Mouse (Mus musculus): ENCODE results near the gene Zscan10. TPM values are rescaled to one million over a fixed set of nuclear protein-coding genes. Genes with fewer than 3 reads are reported as not detected.

Zscan10 gene
- polyA plus RNA-seq (2014; fragmentation: Illumina TruSeq; extraction: RNeasy Lipid Tissue Mini Kit (QIAGEN cat#74804); ENCODE audit: low read depth, low replicate concordance) = 0.41 TPM

GRCm38 (mm10) chr17:23600641-23601622 lies at the start of gene Zscan10:
Gene Zscan10 (plus strand): TSS chr17:23600856.

GRCm38 (mm10) chr17:23563595-23564367 lies 36.9 kb upstream of the Zscan10 start, which contains the start of gene Zfp213:
Gene Zfp213 (minus strand): TSS chr17:23564238.

GRCm38 (mm10) chr17:23598582-23599552 lies 1.8 kb upstream of the Zscan10 start, which contains the start of gene Zfp13:
Gene Zfp13 (minus strand): TSS chr17:23599487.

GRCm38 (mm10) chr17:23644613-23645495 lies 44.2 kb downstream of the Zscan10 start, which contains the start of gene Mmp25:
Gene Mmp25 (minus strand): TSS chr17:23645277.

GRCm38 (mm10) chr17:23660117-23660875 lies 59.6 kb downstream of the Zscan10 start, which contains the start of gene Bicdl2:
Gene Bicdl2 (plus strand): TSS chr17:23660506.

Other genes starting within 250 kb of the Zscan10 start
- gene Vmn2r116, start 216.3 kb upstream of the Zscan10 start, polyA plus RNA-seq (2014; fragmentation: Illumina TruSeq; extraction: RNeasy Lipid Tissue Mini Kit (QIAGEN cat#74804); ENCODE audit: low read depth, low replicate concordance) = not detected
- not detected for gene Vmn2r117, start 121.2 kb upstream of the Zscan10 start, polyA plus RNA-seq (2014; fragmentation: Illumina TruSeq; extraction: RNeasy Lipid Tissue Mini Kit (QIAGEN cat#74804); ENCODE audit: low read depth, low replicate concordance)
- 0.14 TPM for gene Zfp213, start 36.6 kb upstream of the Zscan10 start, polyA plus RNA-seq (2014; fragmentation: Illumina TruSeq; extraction: RNeasy Lipid Tissue Mini Kit (QIAGEN cat#74804); ENCODE audit: low read depth, low replicate concordance)
- 2.5 TPM for gene Zfp13, start 1.4 kb upstream of the Zscan10 start, polyA plus RNA-seq (2014; fragmentation: Illumina TruSeq; extraction: RNeasy Lipid Tissue Mini Kit (QIAGEN cat#74804); ENCODE audit: low read depth, low replicate concordance)
- gene Mmp25, start 44.4 kb downstream of the Zscan10 start, polyA plus RNA-seq (2014; fragmentation: Illumina TruSeq; extraction: RNeasy Lipid Tissue Mini Kit (QIAGEN cat#74804); ENCODE audit: low read depth, low replicate concordance) = 0.14 TPM
- not detected for gene Bicdl2, start 59.6 kb downstream of the Zscan10 start, polyA plus RNA-seq (2014; fragmentation: Illumina TruSeq; extraction: RNeasy Lipid Tissue Mini Kit (QIAGEN cat#74804); ENCODE audit: low read depth, low replicate concordance)
- gene Hcfc1r1, start 72.7 kb downstream of the Zscan10 start, polyA plus RNA-seq (2014; fragmentation: Illumina TruSeq; extraction: RNeasy Lipid Tissue Mini Kit (QIAGEN cat#74804); ENCODE audit: low read depth, low replicate concordance) = 3.5 TPM
- gene Thoc6, start 73.0 kb downstream of the Zscan10 start, polyA plus RNA-seq (2014; fragmentation: Illumina TruSeq; extraction: RNeasy Lipid Tissue Mini Kit (QIAGEN cat#74804); ENCODE audit: low read depth, low replicate concordance) = 1.3 TPM
- not detected for gene Tnfrsf12a, start 76.6 kb downstream of the Zscan10 start, polyA plus RNA-seq (2014; fragmentation: Illumina TruSeq; extraction: RNeasy Lipid Tissue Mini Kit (QIAGEN cat#74804); ENCODE audit: low read depth, low replicate concordance)
- gene Cldn6, start 78.4 kb downstream of the Zscan10 start, polyA plus RNA-seq (2014; fragmentation: Illumina TruSeq; extraction: RNeasy Lipid Tissue Mini Kit (QIAGEN cat#74804); ENCODE audit: low read depth, low replicate concordance) = not detected
- gene Cldn9, start 83.2 kb downstream of the Zscan10 start, polyA plus RNA-seq (2014; fragmentation: Illumina TruSeq; extraction: RNeasy Lipid Tissue Mini Kit (QIAGEN cat#74804); ENCODE audit: low read depth, low replicate concordance) = not detected
- gene 1520401A03Rik, start 121.9 kb downstream of the Zscan10 start, polyA plus RNA-seq (2014; fragmentation: Illumina TruSeq; extraction: RNeasy Lipid Tissue Mini Kit (QIAGEN cat#74804); ENCODE audit: low read depth, low replicate concordance) = 0.87 TPM
- gene Pkmyt1, start 125.5 kb downstream of the Zscan10 start, polyA plus RNA-seq (2014; fragmentation: Illumina TruSeq; extraction: RNeasy Lipid Tissue Mini Kit (QIAGEN cat#74804); ENCODE audit: low read depth, low replicate concordance) = 1.9 TPM
- gene Paqr4, start 140.0 kb downstream of the Zscan10 start, polyA plus RNA-seq (2014; fragmentation: Illumina TruSeq; extraction: RNeasy Lipid Tissue Mini Kit (QIAGEN cat#74804); ENCODE audit: low read depth, low replicate concordance) = not detected
- gene Kremen2, start 145.0 kb downstream of the Zscan10 start, polyA plus RNA-seq (2014; fragmentation: Illumina TruSeq; extraction: RNeasy Lipid Tissue Mini Kit (QIAGEN cat#74804); ENCODE audit: low read depth, low replicate concordance) = not detected
- gene Flywch1, start 170.7 kb downstream of the Zscan10 start, polyA plus RNA-seq (2014; fragmentation: Illumina TruSeq; extraction: RNeasy Lipid Tissue Mini Kit (QIAGEN cat#74804); ENCODE audit: low read depth, low replicate concordance) = 7.3 TPM
- gene Flywch2, start 185.2 kb downstream of the Zscan10 start, polyA plus RNA-seq (2014; fragmentation: Illumina TruSeq; extraction: RNeasy Lipid Tissue Mini Kit (QIAGEN cat#74804); ENCODE audit: low read depth, low replicate concordance) = 1.9 TPM
- gene Srrm2, start 189.7 kb downstream of the Zscan10 start, polyA plus RNA-seq (2014; fragmentation: Illumina TruSeq; extraction: RNeasy Lipid Tissue Mini Kit (QIAGEN cat#74804); ENCODE audit: low read depth, low replicate concordance) = 89.6 TPM
- 40.8 TPM for gene Elob, start 228.3 kb downstream of the Zscan10 start, polyA plus RNA-seq (2014; fragmentation: Illumina TruSeq; extraction: RNeasy Lipid Tissue Mini Kit (QIAGEN cat#74804); ENCODE audit: low read depth, low replicate concordance)
- gene Prss33, start 235.2 kb downstream of the Zscan10 start, polyA plus RNA-seq (2014; fragmentation: Illumina TruSeq; extraction: RNeasy Lipid Tissue Mini Kit (QIAGEN cat#74804); ENCODE audit: low read depth, low replicate concordance) = not detected
- not detected for gene Prss32, start 243.0 kb downstream of the Zscan10 start, polyA plus RNA-seq (2014; fragmentation: Illumina TruSeq; extraction: RNeasy Lipid Tissue Mini Kit (QIAGEN cat#74804); ENCODE audit: low read depth, low replicate concordance)
- 2.3 TPM for gene Prss41, start 243.3 kb downstream of the Zscan10 start, polyA plus RNA-seq (2014; fragmentation: Illumina TruSeq; extraction: RNeasy Lipid Tissue Mini Kit (QIAGEN cat#74804); ENCODE audit: low read depth, low replicate concordance)

All from testis, adult 10 weeks (tissue).